Mouse (Mus musculus): Measurements from ENCODE around the gene BC048562. TPM values are rescaled to one million over a fixed set of nuclear protein-coding genes. Genes with fewer than 3 reads are reported as not detected.

BC048562 gene
- total and polyA plus RNA-seq, 3 experiments, result not detected

- Histone ChIP-seq H3K9me3 (replicated peaks; ENCODE audit: insufficient read depth, low read length) (no peaks in the 10 kb centered on the region), H3K4me3 (ENCODE audit: control insufficient read depth in 1 of 2, insufficient read depth in 1 of 2, low read depth in 2 of 2, low read length in 2 of 2) (no peak within 1 kb of the TSS), H3K27ac (ENCODE audit: control insufficient read depth, low read depth, low read length) (no peak within 1 kb of the TSS), H3K27me3 (ENCODE audit: control insufficient read depth in 1 of 2, insufficient read depth in 2 of 2, low read length in 2 of 2) (peaks cover 3 to 4% of the 10 kb centered on the region in 2 experiments; a peak in 3 of 4 replicates), H3K4me1 (ENCODE audit: control insufficient read depth in 1 of 2, insufficient read depth in 2 of 2, low read length in 2 of 2) (no peaks in the 10 kb centered on the region; a peak in 1 of 4 replicates), H3K79me2 (ENCODE audit: control insufficient read depth, insufficient read depth, low read length, poor library complexity) (no peaks in the 10 kb centered on the region), H3K36me3 (ENCODE audit: control insufficient read depth in 1 of 2, insufficient read depth in 2 of 2, low read length in 2 of 2) (peaks cover 0 to 2% of the 10 kb centered on the region in 2 experiments; a peak in 1 of 4 replicates), H3K9ac (ENCODE audit: control insufficient read depth, low read depth, low read length, poor library complexity, severe bottlenecking) (no peak within 1 kb of the TSS)
- no peak for DNase-seq (ENCODE audit: low read depth, low spot score)
- TF ChIP-seq ELF1 (IDR thresholded peaks at IDR 0.05; ENCODE audit: low read depth, low read length) (no peak), TAL1 (IDR thresholded peaks at IDR 0.05; ENCODE audit: low read length) (no peak), USF1 (IDR thresholded peaks at IDR 0.05; ENCODE audit: low read depth, low read length) (no peak), MXI1 (IDR thresholded peaks at IDR 0.05; ENCODE audit: low read depth, low read length) (no peak), GATA1 (IDR thresholded peaks at IDR 0.05; ENCODE audit: low read depth, low read length) (no peak), SMC3 (IDR thresholded peaks at IDR 0.05; ENCODE audit: low read depth, low read length) (no peak), UBTF (IDR thresholded peaks at IDR 0.05; ENCODE audit: borderline replicate concordance, insufficient read depth, low read depth, low read length) (no peak), BHLHE40 (IDR thresholded peaks at IDR 0.05; ENCODE audit: borderline replicate concordance, low read depth, low read length) (no peak), RCOR1 (IDR thresholded peaks at IDR 0.05; ENCODE audit: low read depth, low read length) (no peak), MYC (IDR thresholded peaks at IDR 0.05; ENCODE audit: low read depth, low read length) (no peak), POLR2A (IDR thresholded peaks at IDR 0.05; ENCODE audit: control insufficient read depth in 1 of 2, insufficient read depth in 1 of 2, low read depth in 1 of 2, low read length in 2 of 2, poor library complexity in 1 of 2) (no peak), USF2 (IDR thresholded peaks at IDR 0.05; ENCODE audit: borderline replicate concordance in 1 of 2, insufficient read depth in 1 of 2, low read depth in 1 of 2, low read length in 2 of 2) (no peak), JUND (IDR thresholded peaks at IDR 0.05; ENCODE audit: low read depth, low read length) (no peak), MAFK (IDR thresholded peaks at IDR 0.05; ENCODE audit: borderline replicate concordance, low read depth, low read length) (no peak), ZC3H11A (IDR thresholded peaks at IDR 0.05; ENCODE audit: low read depth, low read length) (no peak), MAX (IDR thresholded peaks at IDR 0.05; ENCODE audit: low read length) (no peak), SIN3A (IDR thresholded peaks at IDR 0.05; ENCODE audit: low read length) (no peak), RAD21 (IDR thresholded peaks at IDR 0.05; ENCODE audit: low read depth, low read length) (no peak), TBP (IDR thresholded peaks at IDR 0.05; ENCODE audit: low read depth, low read length) (no peak), HCFC1 (IDR thresholded peaks at IDR 0.05; ENCODE audit: low read depth, low read length) (no peak)
Observed at GRCm38 (mm10) chr9:108428384-108428783, 7.9 kb upstream of the BC048562 start, which contains the start of gene Ccdc36. Gene Ccdc36 (minus strand): TSS chr9:108428484.

GRCm38 (mm10) chr9:108431431-108432067 is 4.7 kb upstream of the BC048562 start:
- H3K27ac ChIP-seq (ENCODE audit: control insufficient read depth, low read depth, low read length), result no peak overlapping the region
- H3K9me3 ChIP-seq (replicated peaks; ENCODE audit: insufficient read depth, low read length), result no peaks in the 10 kb centered on the region
- H3K9ac ChIP-seq (ENCODE audit: control insufficient read depth, low read depth, low read length, poor library complexity, severe bottlenecking), result no peak overlapping the region
- peaks cover 6 to 11% of the 10 kb centered on the region in 2 experiments for H3K27me3 ChIP-seq (ENCODE audit: control insufficient read depth in 1 of 2, insufficient read depth in 2 of 2, low read length in 2 of 2)
- peaks cover 0 to 2% of the 10 kb centered on the region in 2 experiments; a peak in 1 of 4 replicates for H3K36me3 ChIP-seq (ENCODE audit: control insufficient read depth in 1 of 2, insufficient read depth in 2 of 2, low read length in 2 of 2)
- H3K4me1 ChIP-seq (ENCODE audit: control insufficient read depth in 1 of 2, insufficient read depth in 2 of 2, low read length in 2 of 2), result no peaks in the 10 kb centered on the region; a peak in 1 of 4 replicates
- H3K4me3 ChIP-seq (ENCODE audit: control insufficient read depth in 1 of 2, insufficient read depth in 1 of 2, low read depth in 2 of 2, low read length in 2 of 2), result no peak overlapping the region
- no peak for TF ChIP-seq BHLHE40 (IDR thresholded peaks at IDR 0.05; ENCODE audit: borderline replicate concordance, low read depth, low read length)
- no peak for TF ChIP-seq MYC (IDR thresholded peaks at IDR 0.05; ENCODE audit: low read depth, low read length)
- TF ChIP-seq UBTF (IDR thresholded peaks at IDR 0.05; ENCODE audit: borderline replicate concordance, insufficient read depth, low read depth, low read length), result no peak
- no peak for TF ChIP-seq ZNF384 (IDR thresholded peaks at IDR 0.05; ENCODE audit: low read depth, low read length)
- no peak for TF ChIP-seq GATA1 (IDR thresholded peaks at IDR 0.05; ENCODE audit: low read depth, low read length)
- no peak for TF ChIP-seq MAZ (IDR thresholded peaks at IDR 0.05; ENCODE audit: low read depth, low read length)
- no peak for TF ChIP-seq NELFE (IDR thresholded peaks at IDR 0.05; ENCODE audit: low read depth, low read length)
- no peak for TF ChIP-seq ETS1 (IDR thresholded peaks at IDR 0.05; ENCODE audit: low read depth, low read length)
- TF ChIP-seq RCOR1 (IDR thresholded peaks at IDR 0.05; ENCODE audit: low read depth, low read length), result no peak
- TF ChIP-seq MAFK (IDR thresholded peaks at IDR 0.05; ENCODE audit: borderline replicate concordance, low read depth, low read length), result no peak
- TF ChIP-seq CTCF (IDR thresholded peaks at IDR 0.05 in 2 of 3, conservative IDR thresholded peaks at IDR 0.05 in 1 of 3; ENCODE audit: control insufficient read depth in 1 of 3, insufficient read depth in 1 of 3, low read depth in 2 of 3, low read length in 3 of 3, poor library complexity in 1 of 3, severe bottlenecking in 1 of 3), result no peak
- no peak for TF ChIP-seq ZKSCAN1 (IDR thresholded peaks at IDR 0.05; ENCODE audit: low read depth, low read length)
- TF ChIP-seq TCF12 (IDR thresholded peaks at IDR 0.05; ENCODE audit: low read depth, low read length), result no peak
- no peak for TF ChIP-seq RAD21 (IDR thresholded peaks at IDR 0.05; ENCODE audit: low read depth, low read length)
- no peaks in the 10 kb centered on the region for H3K79me2 ChIP-seq (ENCODE audit: control insufficient read depth, insufficient read depth, low read length, poor library complexity)
- DNase-seq (ENCODE audit: low read depth, low spot score), result no peak
